Mouse (Mus musculus) monocyte, adult 59 days (primary cell): ENCODE data around the gene D230025D16Rik. TPM values are rescaled to one million over a fixed set of nuclear protein-coding genes. Genes with fewer than 3 reads are reported as not detected.

Source experiments
- total RNA-seq, 2 experiments: library from RNA; stranded (reverse); gene quantifications; one replicate each; pipeline ENCODE4 v1.2.4; 2023

Gene D230025D16Rik
- 10 to 100 TPM; 44.9 to 46.8 TPM for total RNA-seq

DNA sequence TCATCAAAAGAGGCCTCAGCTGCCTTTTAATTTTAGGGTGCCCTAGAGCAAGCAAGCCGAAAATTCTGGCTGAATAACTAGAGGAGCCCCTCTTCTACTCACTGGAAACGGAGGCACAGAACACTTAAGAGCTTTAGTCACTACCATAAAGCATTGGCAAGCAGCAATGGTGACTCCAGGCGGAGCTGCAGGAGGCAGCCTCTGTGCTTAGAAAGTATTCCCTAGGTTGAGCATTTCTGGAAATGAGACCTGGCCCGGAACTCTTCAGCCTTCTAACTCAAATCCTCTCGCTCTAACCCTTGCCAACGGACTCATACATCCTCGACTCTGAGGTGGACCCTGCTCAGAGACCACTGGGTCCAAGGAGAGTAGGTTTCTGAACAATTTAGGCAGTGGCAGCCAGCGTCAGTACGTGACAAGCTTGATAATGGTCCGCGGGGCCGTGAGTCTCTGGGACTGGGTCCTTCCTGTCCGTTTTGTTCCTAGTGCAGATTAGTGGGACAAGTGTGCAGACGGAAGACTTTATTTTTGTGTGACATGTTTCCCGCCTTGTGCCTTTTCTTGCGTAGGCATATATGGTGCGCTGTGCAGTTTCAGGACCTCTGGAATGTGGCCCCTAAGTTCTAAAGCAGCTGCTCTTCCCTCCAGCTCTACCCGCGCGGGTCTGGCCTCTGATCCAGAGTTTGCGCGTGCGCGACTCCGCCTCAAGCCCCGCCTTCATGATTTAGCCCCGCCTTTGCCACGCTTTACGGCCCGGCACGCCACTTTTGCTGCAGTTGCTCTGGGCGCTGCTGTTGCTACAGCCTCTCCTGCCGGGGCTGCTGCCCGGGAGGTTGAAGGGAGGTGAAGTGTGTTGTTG is at the start of gene D230025D16Rik:
Gene D230025D16Rik (plus strand): TSS at position 733 of the 859 bp plus-strand sequence.

DNA sequence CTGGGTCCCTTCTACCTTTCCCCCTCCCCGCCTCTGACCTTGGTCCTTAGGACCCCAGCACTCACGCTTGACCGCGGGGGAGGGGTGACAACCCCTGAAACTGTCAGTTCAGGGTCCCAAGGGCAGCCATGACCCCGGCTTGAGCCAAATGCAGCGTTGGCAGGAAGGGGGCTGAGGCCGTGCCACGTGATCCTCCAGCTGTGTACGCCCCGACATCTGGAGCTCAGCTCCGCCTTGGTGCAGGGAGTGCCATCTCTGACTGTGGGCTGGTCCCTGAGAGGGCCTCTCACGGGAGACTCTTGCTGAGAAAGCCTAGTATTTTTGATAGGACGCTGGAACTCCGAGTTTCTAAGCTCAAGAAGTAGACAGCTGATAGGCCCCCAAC is 30.0 kb downstream of the D230025D16Rik start, which contains the start of gene B3gnt9:
Gene B3gnt9 (minus strand): TSS at position 188 of the 385 bp plus-strand sequence.

DNA sequence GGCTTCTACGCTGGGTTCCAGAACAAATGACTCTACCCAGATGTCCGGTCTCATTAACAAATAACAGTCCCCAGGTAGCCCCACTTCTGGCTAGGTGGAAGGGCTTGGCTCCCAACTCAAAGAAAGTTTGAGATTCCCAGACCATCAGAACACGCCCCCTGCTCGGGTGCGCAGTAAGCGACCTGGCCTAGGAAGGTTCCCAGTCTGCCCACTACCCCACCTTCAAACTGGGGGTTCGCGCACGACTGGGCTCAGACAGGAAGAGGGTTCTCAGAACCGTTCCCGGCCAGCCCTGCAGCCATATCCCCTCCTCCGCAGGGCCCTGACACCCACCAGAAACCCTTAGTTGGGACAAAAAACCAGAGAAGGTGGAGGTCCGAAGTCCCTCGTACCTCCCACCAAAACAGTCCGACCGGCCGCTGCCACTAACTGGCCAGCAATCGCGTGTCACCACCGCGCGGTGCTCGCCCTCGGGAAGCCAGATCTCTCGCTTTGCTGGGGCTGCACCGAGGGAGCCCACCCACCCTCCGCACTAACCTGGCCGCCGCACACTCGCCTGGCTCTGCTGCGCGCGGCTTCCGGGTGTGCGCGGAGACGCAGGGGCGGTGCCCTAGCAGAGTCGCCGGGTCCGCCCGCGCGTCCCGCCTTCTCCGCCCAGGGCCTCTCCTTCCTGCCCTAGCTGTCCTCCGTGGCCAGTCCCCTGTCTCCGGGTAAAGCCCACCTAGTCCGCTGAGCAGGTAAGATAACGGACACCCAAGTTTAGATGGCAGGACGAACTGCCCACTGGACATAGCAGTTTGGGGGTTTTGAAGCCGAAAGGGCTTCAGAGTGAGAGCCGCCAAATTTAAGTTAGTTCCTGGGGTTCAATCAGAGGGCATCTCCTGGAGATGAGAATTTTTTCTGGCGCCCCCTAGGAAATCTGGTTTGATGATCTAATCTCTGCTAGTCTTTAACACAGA is 39.4 kb downstream of the D230025D16Rik start, which contains the start of the genes Tradd and Fbxl8:
Gene Tradd (minus strand): TSS at position 586 of the 959 bp plus-strand sequence.
Gene Fbxl8 (plus strand): TSS at position 625 of the 959 bp plus-strand sequence.

DNA sequence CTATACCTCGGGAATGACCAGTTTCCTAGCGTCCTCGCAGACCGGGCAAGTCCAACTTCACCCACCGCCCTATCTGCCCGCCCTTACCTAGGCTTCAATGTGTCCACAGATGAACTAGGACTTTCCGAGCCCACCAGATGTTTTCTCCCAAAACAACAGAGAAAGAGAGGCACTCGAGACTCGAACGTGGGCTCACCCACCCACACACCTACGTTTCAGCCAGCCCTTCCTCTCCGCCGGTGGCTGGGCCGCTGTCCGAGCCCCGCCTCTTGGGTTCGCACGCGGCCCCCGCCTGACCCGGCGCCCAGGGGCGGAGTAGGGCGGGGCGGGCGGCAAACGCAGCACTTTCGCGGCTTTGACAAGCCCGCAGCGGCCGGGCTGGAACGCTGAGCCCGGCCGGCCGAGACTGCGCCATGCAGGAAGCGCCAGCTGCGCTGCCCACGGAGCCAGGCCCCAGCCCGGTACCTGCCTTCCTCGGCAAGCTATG is 44.6 kb downstream of the D230025D16Rik start, which contains the start of gene Hsf4:
Gene Hsf4 (plus strand): TSS at position 341 of the 487 bp plus-strand sequence.

DNA sequence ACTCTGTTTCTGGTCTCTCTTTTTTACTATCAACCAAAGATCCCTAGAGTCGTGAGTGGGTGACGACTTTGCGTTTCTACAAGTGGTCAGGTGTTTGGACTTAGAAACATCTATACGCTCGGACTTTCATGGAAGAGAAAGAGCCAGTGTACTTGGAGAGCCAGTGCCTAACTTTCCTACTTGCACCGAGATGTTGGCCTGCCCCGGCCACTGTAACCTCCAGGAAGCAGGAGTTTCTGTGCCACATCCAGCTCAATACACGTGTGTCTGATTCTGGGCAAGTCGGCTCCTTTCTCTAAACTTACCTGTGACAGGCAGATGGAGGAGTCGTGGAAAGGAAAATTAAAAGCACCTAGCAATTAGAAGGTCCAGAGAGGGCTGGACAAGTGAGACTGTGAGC is 50.9 kb downstream of the D230025D16Rik start, which contains the start of gene Nol3:
Gene Nol3 (plus strand): TSS at position 301 of the 400 bp plus-strand sequence.

DNA sequence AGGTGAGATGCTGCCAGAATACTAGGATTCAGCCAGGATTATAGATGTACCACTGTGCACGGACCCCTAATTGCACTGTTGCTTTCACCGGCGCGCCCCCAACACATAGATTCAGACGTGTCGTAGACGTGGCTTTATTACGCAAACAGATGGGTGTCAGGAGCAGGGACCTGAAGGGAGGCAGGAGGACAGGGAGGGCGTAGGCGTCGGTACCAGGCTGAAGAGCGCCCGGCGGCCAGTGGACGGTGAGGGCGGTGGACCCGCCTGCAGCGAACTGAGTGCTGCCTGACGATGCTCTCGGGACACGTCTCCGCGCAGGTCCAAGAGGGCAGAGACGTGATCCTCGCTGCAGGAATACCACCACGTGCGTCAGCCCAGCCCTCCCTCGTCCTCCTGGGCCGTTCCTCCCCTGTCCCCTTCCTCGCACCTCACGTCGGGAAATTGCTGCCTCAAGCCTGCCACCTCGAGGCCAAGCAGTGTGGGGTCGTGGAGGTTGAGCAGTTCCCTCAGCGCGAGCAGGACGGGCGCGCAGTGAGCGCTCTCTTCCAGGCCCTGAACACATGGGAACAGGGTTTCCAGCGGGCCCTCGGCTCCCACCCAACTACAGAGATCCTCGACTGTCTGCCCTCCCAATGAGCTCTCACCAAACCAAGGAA is 65.0 kb downstream of the D230025D16Rik start, which contains the start of gene 4931428F04Rik:
Gene 4931428F04Rik (minus strand): TSS at position 60 of the 656 bp plus-strand sequence.

DNA sequence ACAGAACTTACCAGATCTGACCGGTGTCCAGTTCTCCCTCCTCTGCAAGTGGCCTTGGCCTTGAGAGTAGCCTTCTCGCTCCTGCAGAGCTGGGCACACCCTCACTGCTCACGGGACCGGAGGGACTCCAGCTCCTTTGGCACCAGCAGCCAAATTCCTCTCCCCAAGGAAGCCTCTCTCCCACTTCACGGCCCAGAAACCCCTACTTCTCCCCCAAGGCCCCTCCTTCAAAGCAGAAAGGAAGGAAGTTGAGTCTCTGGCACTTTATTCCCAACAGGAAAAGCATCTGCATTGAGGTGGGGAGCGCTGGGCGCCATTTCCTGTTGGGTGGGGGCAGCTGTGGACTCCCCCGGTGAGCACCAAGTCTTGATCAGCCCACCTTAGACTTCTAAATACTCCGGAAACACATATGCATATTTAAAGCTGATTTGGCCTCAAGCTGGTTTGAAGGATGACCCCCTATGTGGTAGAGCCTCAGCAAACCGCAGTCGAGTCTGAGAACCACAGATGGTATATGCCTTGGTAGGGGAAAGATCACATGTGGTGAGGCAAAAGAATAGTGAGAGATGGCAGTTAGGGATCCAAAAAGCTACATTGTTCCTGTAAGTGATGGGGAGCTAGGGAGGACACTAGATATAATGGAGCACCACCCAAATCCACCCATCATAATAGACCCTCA is 71.1 kb downstream of the D230025D16Rik start, which contains the start of gene Exoc3l:
Gene Exoc3l (minus strand): TSS at position 207 of the 679 bp plus-strand sequence.

DNA sequence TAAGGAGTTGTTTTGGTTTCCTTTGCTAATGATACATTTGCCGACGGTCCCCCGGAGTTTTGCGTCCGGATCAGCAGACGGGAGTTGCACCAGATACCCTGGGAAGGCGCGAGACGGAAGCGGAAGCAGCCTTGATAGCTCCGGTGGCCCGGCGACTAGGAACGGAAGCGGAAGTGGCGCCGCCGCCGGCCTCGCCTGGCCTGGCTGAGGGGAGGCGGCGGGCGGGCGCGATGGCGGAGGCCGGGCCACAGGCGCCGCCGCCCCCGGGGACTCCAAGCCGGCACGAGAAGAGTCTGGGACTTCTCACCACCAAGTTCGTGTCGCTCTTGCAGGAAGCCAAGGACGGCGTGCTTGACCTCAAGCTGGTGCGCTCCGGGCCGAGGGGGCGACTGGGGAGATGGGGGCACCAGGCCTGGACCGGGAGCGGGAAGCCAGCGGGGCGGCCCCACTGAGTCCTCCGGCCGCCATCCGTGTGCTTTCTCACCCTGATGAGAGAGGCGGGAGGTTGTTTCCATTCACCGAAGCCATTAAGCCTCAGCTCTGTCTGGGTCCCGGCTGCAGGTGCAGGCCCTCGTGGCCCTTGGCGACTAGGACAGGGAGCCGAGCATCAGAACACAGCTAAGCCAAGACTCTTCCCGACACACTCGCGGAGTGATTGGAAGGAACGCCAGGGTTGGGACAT is 72.7 kb downstream of the D230025D16Rik start, which contains the start of gene E2f4:
Gene E2f4 (plus strand): TSS at position 153 of the 682 bp plus-strand sequence.

Other genes with a start within 250 kb of the D230025D16Rik start
- gene Ces2h, start 224.3 kb upstream of the D230025D16Rik start, total RNA-seq, result not detected
- not detected for gene Ces3a, start 176.5 kb upstream of the D230025D16Rik start, total RNA-seq
- gene Ces3b, start 141.4 kb upstream of the D230025D16Rik start, total RNA-seq, result not detected
- not detected for gene Ces4a, start 93.3 kb upstream of the D230025D16Rik start, total RNA-seq
- 10 to 100 TPM; 79.9 to 88.1 TPM for gene Cbfb, start 54.5 kb upstream of the D230025D16Rik start, total RNA-seq
- gene B3gnt9, start 30.0 kb downstream of the D230025D16Rik start, total RNA-seq, result under 1 TPM; 0.21 to 0.42 TPM
- 10 to 100 TPM; 24.2 to 28.7 TPM for gene Tradd, start 39.5 kb downstream of the D230025D16Rik start, total RNA-seq
- gene Fbxl8, start 39.5 kb downstream of the D230025D16Rik start, total RNA-seq, result 1 to 10 TPM; 6.5 to 6.8 TPM
- gene Hsf4, start 44.7 kb downstream of the D230025D16Rik start, total RNA-seq, result 1 to 10 TPM in 1 of 2 experiments, under 1 TPM in 1; 0.43 to 1.1 TPM
- not detected for gene Nol3, start 51.0 kb downstream of the D230025D16Rik start, total RNA-seq
- gene 4931428F04Rik, start 64.7 kb downstream of the D230025D16Rik start, total RNA-seq, result 1 to 10 TPM; 1.5 to 3.4 TPM
- gene Exoc3l, start 71.0 kb downstream of the D230025D16Rik start, total RNA-seq, result 1 to 10 TPM in 1 of 2 experiments, not detected in 1; 1.6 TPM
- gene E2f4, start 72.5 kb downstream of the D230025D16Rik start, total RNA-seq, result 10 to 100 TPM; 57.3 to 62.0 TPM
- gene Elmo3, start 80.5 kb downstream of the D230025D16Rik start, total RNA-seq, result 1 to 10 TPM in 1 of 2 experiments, under 1 TPM in 1; 0.64 to 1.4 TPM
- gene Lrrc29, start 101.1 kb downstream of the D230025D16Rik start, total RNA-seq, result 1 to 10 TPM; 3.6 to 4.0 TPM
- gene Tmem208, start 101.2 kb downstream of the D230025D16Rik start, total RNA-seq, result 10 to 100 TPM; 37.7 to 41.4 TPM
- gene Fhod1, start 122.8 kb downstream of the D230025D16Rik start, total RNA-seq, result 100 to 1,000 TPM in 1 of 2 experiments, 10 to 100 TPM in 1; 97.1 to 105 TPM
- gene Slc9a5, start 123.7 kb downstream of the D230025D16Rik start, total RNA-seq, result 1 to 10 TPM; 1.4 to 2.1 TPM
- gene Plekhg4, start 148.1 kb downstream of the D230025D16Rik start, total RNA-seq, result under 1 TPM; 0.49 to 0.50 TPM
- gene Kctd19, start 188.4 kb downstream of the D230025D16Rik start, total RNA-seq, result 1 to 10 TPM; 1.3 to 1.7 TPM
- not detected for gene Lrrc36, start 188.4 kb downstream of the D230025D16Rik start, total RNA-seq
- 100 to 1,000 TPM; 330 to 336 TPM for gene Tppp3, start 246.4 kb downstream of the D230025D16Rik start, total RNA-seq